Mouse (Mus musculus) hematopoietic multipotent progenitor cell, adult 10-12 weeks (in vitro differentiated cells): ENCODE data around the gene Rab9b. TPM values are rescaled to one million over a fixed set of nuclear protein-coding genes. Genes with fewer than 3 reads are reported as not detected.

Source experiments
- polyA plus RNA-seq: library from polyadenylated mRNA; stranded (reverse); fragments of >175 nt; gene quantifications from 2 replicates; pipeline ENCODE4 v1.2.3, GENCODE M21; 2012; ENCODE audit warnings: low replicate concordance

Rab9b gene
- polyA plus RNA-seq, result not detected in 2 replicates

DNA sequence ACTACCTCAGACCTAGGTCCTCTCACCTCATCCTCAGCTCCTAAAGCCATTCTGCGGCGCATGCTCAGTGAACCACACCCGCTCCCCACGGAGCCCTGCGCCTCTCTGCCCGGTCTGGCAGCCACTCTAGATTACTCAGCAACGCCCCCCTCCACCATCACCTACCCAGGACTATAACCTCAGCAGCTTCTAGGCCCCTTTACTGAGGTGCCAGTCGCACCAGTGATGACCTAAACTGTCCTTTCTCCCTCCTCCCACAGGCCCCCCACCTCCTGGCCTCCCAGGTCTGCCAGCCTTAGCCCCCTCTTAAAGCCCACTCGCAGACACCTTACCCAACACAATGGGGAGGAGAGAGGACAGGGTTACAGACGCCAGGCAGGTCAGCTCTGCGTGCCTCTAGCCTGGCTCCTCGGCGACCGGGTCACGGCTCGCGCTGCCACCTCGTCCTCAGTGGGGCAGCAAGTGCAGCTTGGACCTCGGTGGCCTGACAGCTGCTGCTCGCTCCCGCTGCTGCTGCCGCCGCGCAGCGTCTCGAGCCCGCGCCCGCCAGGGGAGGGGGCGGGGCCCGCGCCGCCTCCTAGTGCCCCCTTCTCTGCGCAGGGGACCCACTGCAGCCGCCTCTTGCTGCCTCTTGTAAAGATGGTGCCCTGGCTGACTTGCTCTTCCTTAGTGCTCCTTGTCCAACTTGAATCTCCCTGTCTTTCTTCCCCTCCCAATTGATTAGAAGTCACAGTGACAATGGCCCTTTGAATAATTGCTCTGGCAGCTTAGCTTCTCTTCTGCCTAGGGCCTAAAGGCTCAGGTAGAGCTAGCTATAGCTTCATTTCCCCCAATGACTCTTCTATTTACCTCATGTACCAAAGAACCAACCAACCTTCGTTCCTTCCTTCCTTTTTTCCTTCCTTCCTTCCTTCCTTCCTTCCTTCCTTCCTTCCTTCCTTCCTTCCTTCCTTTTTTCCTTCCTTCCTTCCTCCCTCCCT, at the start of gene Rab9b:
Rab9b (minus strand) TSS at position 695 of the 980 bp plus-strand sequence.

DNA sequence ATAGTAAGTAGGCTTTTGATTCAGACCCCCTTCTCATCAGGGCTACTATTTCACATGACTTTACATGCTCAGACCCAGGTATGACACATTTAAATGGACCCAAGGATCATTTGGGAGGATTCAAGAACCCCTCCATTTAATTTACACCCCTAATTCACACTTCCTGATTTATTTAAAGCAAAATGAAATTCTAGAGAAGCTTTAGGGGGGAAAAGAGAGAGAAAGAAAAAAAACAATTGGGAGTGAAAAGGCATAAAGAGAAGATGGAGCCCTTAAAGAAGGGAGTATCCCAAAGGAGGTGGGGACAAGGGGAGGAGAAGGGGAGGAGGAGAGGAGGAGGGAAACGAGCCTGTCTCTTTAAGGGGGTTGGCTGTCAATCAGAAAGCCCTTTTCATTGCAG, 46.2 kb downstream of the Rab9b start, which contains the start of gene Plp1:
Plp1 (plus strand) TSS at position 301 of the 400 bp plus-strand sequence.

Other genes with a start within 250 kb of the Rab9b start
- gene Tceal1, start 160.8 kb downstream of the Rab9b start, polyA plus RNA-seq, result 0.03 and 0.09 TPM in 2 replicates
- 115 and 122 TPM in 2 replicates for gene Morf4l2, start 125.1 kb downstream of the Rab9b start, polyA plus RNA-seq
- gene Glra4, start 88.6 kb downstream of the Rab9b start, polyA plus RNA-seq, result not detected in 2 replicates
- 0.67 and 1.2 TPM in 2 replicates for gene Plp1, start 46.1 kb downstream of the Rab9b start, polyA plus RNA-seq
- not detected in 2 replicates for gene H2bfm, start 58.6 kb upstream of the Rab9b start, polyA plus RNA-seq
- 1.9 TPM in 1 of 2 replicates, not detected in the other for gene Tmsb15b2, start 106.7 kb upstream of the Rab9b start, polyA plus RNA-seq
- 0.26 TPM in 1 of 2 replicates, not detected in the other for gene Tmsb15l, start 108.1 kb upstream of the Rab9b start, polyA plus RNA-seq
- gene Tmsb15b1, start 108.1 kb upstream of the Rab9b start, polyA plus RNA-seq, result 0.41 and 0.46 TPM in 2 replicates
- 3.0 and 3.4 TPM in 2 replicates for gene Zcchc18, start 124.4 kb upstream of the Rab9b start, polyA plus RNA-seq
- 8.6 and 10.0 TPM in 2 replicates for gene Slc25a53, start 169.5 kb upstream of the Rab9b start, polyA plus RNA-seq
- 1.5 and 2.0 TPM in 2 replicates for gene Fam199x, start 180.8 kb upstream of the Rab9b start, polyA plus RNA-seq